Mouse (Mus musculus) heart, postnatal 0 days (tissue): ENCODE results near the gene Snrpg. TPM values are rescaled to one million over a fixed set of nuclear protein-coding genes. Genes with fewer than 3 reads are reported as not detected.

ENCODE experiments used
- ATAC-seq: fragments of 200-750 bp; cut with Nextera tagmentation; 2 replicates; pipeline ENCODE4 v1.8.0; 2017; ENCODE audit warnings: low read depth, moderate number of reproducible peaks, moderate library complexity; ENCODE audit not compliant: insufficient read depth
- DNase-seq: peaks from one replicate; pipeline ENCODE4 v3.0.0-alpha.2; 2016; ENCODE audit warnings: low spot score
- H3K27ac ChIP-seq: fragments of 300-500 bp; sonication (generic); 2 replicates; pipeline ENCODE4 v1.5.1; 2014; ENCODE audit warnings: low read depth, mild to moderate bottlenecking
- H3K27me3 ChIP-seq: fragments of 300-500 bp; sonication (generic); 2 replicates; pipeline ENCODE4 v1.6.1; 2014; ENCODE audit warnings: low read length, mixed read lengths; ENCODE audit not compliant: control insufficient read depth, insufficient read depth
- H3K36me3 ChIP-seq: fragments of 300-500 bp; sonication (generic); replicated peaks from 2 replicates; pipeline ENCODE4 v1.6.1; 2014; ENCODE audit warnings: low read length, mixed read lengths; ENCODE audit not compliant: control insufficient read depth, insufficient read depth
- H3K4me1 ChIP-seq: fragments of 300-500 bp; sonication (generic); 2 replicates; pipeline ENCODE4 v1.6.1; 2014; ENCODE audit warnings: antibody characterized with exemption; ENCODE audit not compliant: control insufficient read depth, insufficient read depth
- H3K4me2 ChIP-seq: fragments of 300-500 bp; sonication (generic); 2 replicates; pipeline ENCODE4 v1.6.1; 2014; ENCODE audit warnings: low read depth, mild to moderate bottlenecking, low read length, moderate library complexity
- H3K4me3 ChIP-seq: fragments of 300-500 bp; sonication (generic); 2 replicates; pipeline ENCODE4 v1.5.1; 2014; ENCODE audit warnings: low read depth, low read length
- H3K9ac ChIP-seq: fragments of 300-500 bp; sonication (generic); replicated peaks from 2 replicates; pipeline ENCODE4 v1.6.1; 2014; ENCODE audit warnings: low read depth, low read length, mixed read lengths
- H3K9me3 ChIP-seq: fragments of 300-500 bp; sonication (generic); replicated peaks from 2 replicates; pipeline ENCODE4 v1.6.1; 2016; ENCODE audit warnings: low read length; ENCODE audit not compliant: control insufficient read depth
- CTCF ChIP-seq: IDR thresholded peaks from 2 replicates; pipeline ENCODE4 v1.5.1; 2016; ENCODE audit warnings: antibody characterized with exemption, control low read depth, low read depth
- EP300 ChIP-seq: IDR thresholded peaks from 2 replicates; pipeline ENCODE4 v1.6.1; 2016; ENCODE audit warnings: antibody characterized with exemption, low read depth
- WGBS: fragments of 180-500 bp; shearing (Covaris S2); extraction: QIAGEN DNeasy Blood & Tissue Kit; methylation state at CpG from one replicate; pipeline ENCODE4 v1.1.7; 2014; 5-methylcytosine and 5-hydroxymethylcytosine counted together
- polyA plus RNA-seq: library from polyadenylated mRNA; unstranded; fragments of >200 nt; fragmentation: Nextera tagmentation; extraction: Ambion mirVana; gene quantifications from 2 replicates; pipeline ENCODE4 v1.2.1, GENCODE M21; 2015
- total RNA-seq: library from RNA; depleted of rRNA; stranded (reverse); fragments of >200 nt; gene quantifications from 2 replicates; pipeline ENCODE4 v1.2.3, GENCODE M21; 2014; ENCODE audit warnings: low replicate concordance

The Snrpg gene
- total and polyA plus RNA-seq, 2 experiments from 2014 or later, result 35.6 to 170 TPM

GRCm38 (mm10) chr6:86391326-86391725 lies 20.2 kb downstream of the Snrpg start:
- WGBS, result 97% methylated on average over 5 of the region's 5 CpGs
- no peak overlapping the region for H3K4me3 ChIP-seq
- ATAC-seq (no peak), DNase-seq (no peak)
- no peaks in the 10 kb centered on the region for H3K27me3 ChIP-seq
- H3K36me3 ChIP-seq, result peaks cover 56% of the 10 kb centered on the region
- no peak overlapping the region for H3K4me2 ChIP-seq
- no peaks in the 10 kb centered on the region for H3K9me3 ChIP-seq
- no peak overlapping the region for H3K9ac ChIP-seq
- TF ChIP-seq CTCF, result no peak
- TF ChIP-seq EP300, result no peak
- peaks cover 16% of the 10 kb centered on the region for H3K4me1 ChIP-seq
- no peak overlapping the region for H3K27ac ChIP-seq

- ATAC-seq (no peak), DNase-seq (no peak)
- Histone ChIP-seq H3K27me3 (no peaks in the 10 kb centered on the region), H3K27ac (no peak overlapping the region), H3K9me3 (no peaks in the 10 kb centered on the region), H3K9ac (no peak overlapping the region), H3K4me1 (peaks cover 24% of the 10 kb centered on the region), H3K36me3 (peaks cover 43% of the 10 kb centered on the region), H3K4me3 (no peak overlapping the region), H3K4me2 (no peak overlapping the region)
- 97% methylated on average over 1 of the region's 1 CpGs for WGBS
- TF ChIP-seq EP300, result no peak
- no peak for TF ChIP-seq CTCF
Measured at GRCm38 (mm10) chr6:86393187-86393586, 22.1 kb downstream of the Snrpg start.

GRCm38 (mm10) chr6:86394078-86394720 lies 23.1 kb downstream of the Snrpg start:
- TF ChIP-seq EP300, result no peak
- no peak for TF ChIP-seq CTCF
- H3K4me3 ChIP-seq, result no peak overlapping the region
- no peak overlapping the region for H3K27ac ChIP-seq
- 87% methylated on average over 17 of the region's 17 CpGs for WGBS
- H3K4me2 ChIP-seq, result no peak overlapping the region
- DNase-seq, result no peak
- no peaks in the 10 kb centered on the region for H3K9me3 ChIP-seq
- no peak for ATAC-seq
- no peaks in the 10 kb centered on the region for H3K27me3 ChIP-seq
- peaks cover 24% of the 10 kb centered on the region for H3K4me1 ChIP-seq
- no peak overlapping the region for H3K9ac ChIP-seq
- H3K36me3 ChIP-seq, result peaks cover 33% of the 10 kb centered on the region

GRCm38 (mm10) chr6:86395021-86395420 lies 23.9 kb downstream of the Snrpg start:
- Histone ChIP-seq H3K4me1 (peaks cover 24% of the 10 kb centered on the region), H3K36me3 (peaks cover 25% of the 10 kb centered on the region), H3K9me3 (no peaks in the 10 kb centered on the region), H3K4me2 (0 out of 2 replicates have a peak overlapping the region, but pooled peaks have one; percentile 15), H3K9ac (no peak overlapping the region), H3K4me3 (no peak overlapping the region), H3K27ac (no peak overlapping the region), H3K27me3 (no peaks in the 10 kb centered on the region)
- ATAC-seq (no peak), DNase-seq (no peak)
- 66% methylated on average over 9 of the region's 9 CpGs for WGBS
- TF ChIP-seq CTCF (no peak), EP300 (no peak)

- Histone ChIP-seq H3K4me1 (peaks cover 24% of the 10 kb centered on the region), H3K4me3 (peak overlapping the region; percentile 78), H3K9ac (peak overlapping the region; percentile 66), H3K9me3 (no peaks in the 10 kb centered on the region), H3K36me3 (peaks cover 16% of the 10 kb centered on the region), H3K27ac (peak overlapping the region; percentile 81), H3K27me3 (no peaks in the 10 kb centered on the region), H3K4me2 (peak overlapping the region; percentile 74)
- TF ChIP-seq EP300, result no peak
- no peak for TF ChIP-seq CTCF
- WGBS, result 24% methylated on average over 10 of the region's 10 CpGs
- DNase-seq (no peak), ATAC-seq (no peak)
Measured at GRCm38 (mm10) chr6:86395969-86396368, 24.9 kb downstream of the Snrpg start.
